Mouse (Mus musculus): ENCODE data around the gene Ankrd11. TPM values are rescaled to one million over a fixed set of nuclear protein-coding genes. Genes with fewer than 3 reads are reported as not detected.

Gene Ankrd11
- polyA plus RNA-seq, 2 experiments from 2014 or later = 79.7 to 84.1 TPM

- ATAC-seq = no peak
These were observed 115.9 kb downstream of the Ankrd11 start for GRCm38 (mm10) chr8:122925939-122926722.

- ATAC-seq = peak; percentile 65
These were observed 118.0 kb downstream of the Ankrd11 start for GRCm38 (mm10) chr8:122924091-122924490.

GRCm38 (mm10) chr8:122923431-122924090 lies 118.5 kb downstream of the Ankrd11 start:
- ATAC-seq = no peak

- ATAC-seq = no peak
These were observed 119.1 kb downstream of the Ankrd11 start for GRCm38 (mm10) chr8:122922945-122923344.

- ATAC-seq = no peak
These were observed 121.2 kb downstream of the Ankrd11 start for GRCm38 (mm10) chr8:122920890-122921289.

GRCm38 (mm10) chr8:122918438-122919107 lies 123.5 kb downstream of the Ankrd11 start:
- ATAC-seq = no peak

- ATAC-seq = peak; percentile 46
These were observed 124.3 kb downstream of the Ankrd11 start for GRCm38 (mm10) chr8:122917531-122918392.

GRCm38 (mm10) chr8:122916766-122917165 lies 125.3 kb downstream of the Ankrd11 start:
- peak; percentile 46 for ATAC-seq

GRCm38 (mm10) chr8:122912871-122913270 lies 129.2 kb downstream of the Ankrd11 start:
- ATAC-seq = no peak

- peak; percentile 44 for ATAC-seq
These were observed 129.9 kb downstream of the Ankrd11 start for GRCm38 (mm10) chr8:122912150-122912549.

GRCm38 (mm10) chr8:122906463-122907021 lies 135.5 kb downstream of the Ankrd11 start:
- peak; percentile 84 for ATAC-seq

- ATAC-seq = no peak
These were observed 136.7 kb downstream of the Ankrd11 start for GRCm38 (mm10) chr8:122905346-122905745.

- ATAC-seq = no peak
These were observed 137.6 kb downstream of the Ankrd11 start for GRCm38 (mm10) chr8:122904496-122904895.

GRCm38 (mm10) chr8:122903002-122903401 lies 139.1 kb downstream of the Ankrd11 start:
- no peak for ATAC-seq

GRCm38 (mm10) chr8:122902581-122902980 lies 139.5 kb downstream of the Ankrd11 start:
- no peak for ATAC-seq

- no peak for ATAC-seq
These were observed 140.1 kb downstream of the Ankrd11 start for GRCm38 (mm10) chr8:122901892-122902515.

- no peak for ATAC-seq
These were observed 140.6 kb downstream of the Ankrd11 start for GRCm38 (mm10) chr8:122901476-122901875.

GRCm38 (mm10) chr8:122899085-122899484 lies 143.0 kb downstream of the Ankrd11 start:
- no peak for ATAC-seq

GRCm38 (mm10) chr8:122898473-122898872 lies 143.6 kb downstream of the Ankrd11 start:
- no peak for ATAC-seq

GRCm38 (mm10) chr8:122898018-122898417 lies 144.1 kb downstream of the Ankrd11 start:
- ATAC-seq = no peak

GRCm38 (mm10) chr8:122897200-122897599 lies 144.9 kb downstream of the Ankrd11 start:
- ATAC-seq = no peak

- ATAC-seq = no peak
These were observed 145.8 kb downstream of the Ankrd11 start for GRCm38 (mm10) chr8:122896317-122896716.

Measured in CD4-positive, CD25-positive, alpha-beta regulatory T cell, adult 4 months (primary cell).